Mouse (Mus musculus): ENCODE data around the gene Kcnj12. TPM values are rescaled to one million over a fixed set of nuclear protein-coding genes. Genes with fewer than 3 reads are reported as not detected.
A peak's percentile ranks its signal among the peaks of the same experiment; 100 is the strongest.

Kcnj12 gene
- polyA plus RNA-seq, 1 experiment from 2014 or later = 0.67 TPM

- Histone ChIP-seq H3K27ac (ENCODE audit: low read length) (no peak overlapping the region), H3K9me3 (ENCODE audit: control insufficient read depth, low read length) (no peaks in the 10 kb centered on the region), H3K4me1 (replicated peaks; ENCODE audit: control insufficient read depth, insufficient read depth, low read length) (peaks cover 6% of the 10 kb centered on the region; the same call in 1 of the 2 replicates), H3K4me3 (ENCODE audit: low read length) (peak overlapping the region; percentile 56), H3K36me3 (ENCODE audit: control insufficient read depth, insufficient read depth, low read length) (no peaks in the 10 kb centered on the region), H3K27me3 (ENCODE audit: control insufficient read depth, insufficient read depth, low read depth, low read length) (peaks cover 50% of the 10 kb centered on the region), H3K9ac (ENCODE audit: low read length) (peak overlapping the region; percentile 46; the same call in 1 of the 2 replicates), H3K4me2 (ENCODE audit: low read depth, low read length) (peak overlapping the region; percentile 88)
- 3% methylated on average over 68 of the region's 68 CpGs for WGBS
- 0 out of 2 replicates have a peak, but pooled peaks have one; percentile 17 for ATAC-seq (ENCODE audit: low read depth)
Measured at GRCm38 (mm10) chr11:61021676-61022549, 451 bp upstream of the Kcnj12 start.

GRCm38 (mm10) chr11:61023416-61024200 lies 1.2 kb downstream of the Kcnj12 start:
- H3K27ac ChIP-seq (ENCODE audit: low read length) = no peak overlapping the region
- no peak for ATAC-seq (ENCODE audit: low read depth)
- H3K4me3 ChIP-seq (ENCODE audit: low read length) = peak overlapping the region; percentile 56; the same call in 1 of the 2 replicates
- peaks cover 9% of the 10 kb centered on the region; the same call in 1 of the 2 replicates for H3K4me1 ChIP-seq (replicated peaks; ENCODE audit: control insufficient read depth, insufficient read depth, low read length)
- no peaks in the 10 kb centered on the region for H3K9me3 ChIP-seq (ENCODE audit: control insufficient read depth, low read length)
- no peak overlapping the region for H3K9ac ChIP-seq (ENCODE audit: low read length)
- WGBS = 46% methylated on average over 9 of the region's 9 CpGs
- H3K27me3 ChIP-seq (ENCODE audit: control insufficient read depth, insufficient read depth, low read depth, low read length) = peaks cover 50% of the 10 kb centered on the region
- no peaks in the 10 kb centered on the region for H3K36me3 ChIP-seq (ENCODE audit: control insufficient read depth, insufficient read depth, low read length)
- H3K4me2 ChIP-seq (ENCODE audit: low read depth, low read length) = peak overlapping the region; percentile 88

GRCm38 (mm10) chr11:61024388-61024787 lies 2.0 kb downstream of the Kcnj12 start:
- Histone ChIP-seq H3K4me2 (ENCODE audit: low read depth, low read length) (no peak overlapping the region), H3K27ac (ENCODE audit: low read length) (no peak overlapping the region), H3K27me3 (ENCODE audit: control insufficient read depth, insufficient read depth, low read depth, low read length) (peaks cover 50% of the 10 kb centered on the region), H3K4me3 (ENCODE audit: low read length) (no peak overlapping the region), H3K4me1 (replicated peaks; ENCODE audit: control insufficient read depth, insufficient read depth, low read length) (peaks cover 9% of the 10 kb centered on the region; the same call in 1 of the 2 replicates), H3K9me3 (ENCODE audit: control insufficient read depth, low read length) (no peaks in the 10 kb centered on the region), H3K9ac (ENCODE audit: low read length) (no peak overlapping the region), H3K36me3 (ENCODE audit: control insufficient read depth, insufficient read depth, low read length) (no peaks in the 10 kb centered on the region)
- ATAC-seq (ENCODE audit: low read depth) = no peak
- 67% methylated on average over 6 of the region's 6 CpGs for WGBS

GRCm38 (mm10) chr11:61024996-61025395 lies 2.6 kb downstream of the Kcnj12 start:
- no peak for ATAC-seq (ENCODE audit: low read depth)
- 51% methylated on average over 6 of the region's 6 CpGs for WGBS
- Histone ChIP-seq H3K4me2 (ENCODE audit: low read depth, low read length) (no peak overlapping the region), H3K4me1 (replicated peaks; ENCODE audit: control insufficient read depth, insufficient read depth, low read length) (peaks cover 9% of the 10 kb centered on the region; the same call in 1 of the 2 replicates), H3K4me3 (ENCODE audit: low read length) (no peak overlapping the region), H3K27me3 (ENCODE audit: control insufficient read depth, insufficient read depth, low read depth, low read length) (peaks cover 50% of the 10 kb centered on the region), H3K9me3 (ENCODE audit: control insufficient read depth, low read length) (no peaks in the 10 kb centered on the region), H3K27ac (ENCODE audit: low read length) (no peak overlapping the region), H3K36me3 (ENCODE audit: control insufficient read depth, insufficient read depth, low read length) (no peaks in the 10 kb centered on the region), H3K9ac (ENCODE audit: low read length) (no peak overlapping the region)

GRCm38 (mm10) chr11:61025594-61025993 lies 3.2 kb downstream of the Kcnj12 start:
- Histone ChIP-seq H3K9me3 (ENCODE audit: control insufficient read depth, low read length) (no peaks in the 10 kb centered on the region), H3K27ac (ENCODE audit: low read length) (no peak overlapping the region), H3K27me3 (ENCODE audit: control insufficient read depth, insufficient read depth, low read depth, low read length) (peaks cover 50% of the 10 kb centered on the region), H3K4me2 (ENCODE audit: low read depth, low read length) (no peak overlapping the region), H3K36me3 (ENCODE audit: control insufficient read depth, insufficient read depth, low read length) (no peaks in the 10 kb centered on the region), H3K4me3 (ENCODE audit: low read length) (no peak overlapping the region), H3K4me1 (replicated peaks; ENCODE audit: control insufficient read depth, insufficient read depth, low read length) (peaks cover 9% of the 10 kb centered on the region; the same call in 1 of the 2 replicates), H3K9ac (ENCODE audit: low read length) (no peak overlapping the region)
- 72% methylated on average over 7 of the region's 7 CpGs for WGBS
- ATAC-seq (ENCODE audit: low read depth) = no peak

GRCm38 (mm10) chr11:61026381-61026780 lies 4.0 kb downstream of the Kcnj12 start:
- Histone ChIP-seq H3K9ac (ENCODE audit: low read length) (no peak overlapping the region), H3K4me2 (ENCODE audit: low read depth, low read length) (no peak overlapping the region), H3K4me1 (replicated peaks; ENCODE audit: control insufficient read depth, insufficient read depth, low read length) (peaks cover 9% of the 10 kb centered on the region; the same call in 1 of the 2 replicates), H3K27me3 (ENCODE audit: control insufficient read depth, insufficient read depth, low read depth, low read length) (peaks cover 42% of the 10 kb centered on the region), H3K9me3 (ENCODE audit: control insufficient read depth, low read length) (no peaks in the 10 kb centered on the region), H3K4me3 (ENCODE audit: low read length) (no peak overlapping the region), H3K27ac (ENCODE audit: low read length) (no peak overlapping the region), H3K36me3 (ENCODE audit: control insufficient read depth, insufficient read depth, low read length) (no peaks in the 10 kb centered on the region)
- 90% methylated on average over 6 of the region's 6 CpGs for WGBS
- no peak for ATAC-seq (ENCODE audit: low read depth)

- 90% methylated on average over 4 of the region's 4 CpGs for WGBS
- no peak overlapping the region for H3K9ac ChIP-seq (ENCODE audit: low read length)
- H3K4me2 ChIP-seq (ENCODE audit: low read depth, low read length) = no peak overlapping the region
- peaks cover 34% of the 10 kb centered on the region for H3K27me3 ChIP-seq (ENCODE audit: control insufficient read depth, insufficient read depth, low read depth, low read length)
- no peaks in the 10 kb centered on the region for H3K9me3 ChIP-seq (ENCODE audit: control insufficient read depth, low read length)
- H3K4me1 ChIP-seq (replicated peaks; ENCODE audit: control insufficient read depth, insufficient read depth, low read length) = peaks cover 9% of the 10 kb centered on the region; the same call in 1 of the 2 replicates
- ATAC-seq (ENCODE audit: low read depth) = no peak
- no peak overlapping the region for H3K27ac ChIP-seq (ENCODE audit: low read length)
- no peaks in the 10 kb centered on the region for H3K36me3 ChIP-seq (ENCODE audit: control insufficient read depth, insufficient read depth, low read length)
- H3K4me3 ChIP-seq (ENCODE audit: low read length) = no peak overlapping the region
Measured at GRCm38 (mm10) chr11:61027160-61027559, 4.8 kb downstream of the Kcnj12 start.

- Histone ChIP-seq H3K9me3 (ENCODE audit: control insufficient read depth, low read length) (no peaks in the 10 kb centered on the region), H3K4me2 (ENCODE audit: low read depth, low read length) (no peak overlapping the region), H3K9ac (ENCODE audit: low read length) (no peak overlapping the region), H3K27me3 (ENCODE audit: control insufficient read depth, insufficient read depth, low read depth, low read length) (peaks cover 22% of the 10 kb centered on the region), H3K4me3 (ENCODE audit: low read length) (no peak overlapping the region), H3K27ac (ENCODE audit: low read length) (no peak overlapping the region), H3K4me1 (replicated peaks; ENCODE audit: control insufficient read depth, insufficient read depth, low read length) (0 out of 2 replicates have a peak, but pooled peaks cover 3% of the 10 kb centered on the region), H3K36me3 (ENCODE audit: control insufficient read depth, insufficient read depth, low read length) (no peaks in the 10 kb centered on the region)
- WGBS = 52% methylated on average over 11 of the region's 11 CpGs
- ATAC-seq (ENCODE audit: low read depth) = peak; percentile 7; the same call in 1 of the 2 replicates
Measured at GRCm38 (mm10) chr11:61028211-61028950, 6.0 kb downstream of the Kcnj12 start.
